Mouse (Mus musculus) liver, adult 2 months (tissue): Measurements from ENCODE around the gene Wnt9a.

Source experiments
- CTCF ChIP-seq: fragments of 200-500 bp; IDR thresholded peaks from 2 replicates; pipeline ENCODE4 v1.5.1; 2011; ENCODE audit warnings: low read depth, low read length, control low read depth
- POLR2A ChIP-seq: fragments of 200-500 bp; IDR thresholded peaks from 2 replicates; pipeline ENCODE4 v1.6.1; 2011; ENCODE audit warnings: low read length, control low read depth; ENCODE audit not compliant: insufficient read depth; ENCODE audit errors: extremely low read depth

DNA sequence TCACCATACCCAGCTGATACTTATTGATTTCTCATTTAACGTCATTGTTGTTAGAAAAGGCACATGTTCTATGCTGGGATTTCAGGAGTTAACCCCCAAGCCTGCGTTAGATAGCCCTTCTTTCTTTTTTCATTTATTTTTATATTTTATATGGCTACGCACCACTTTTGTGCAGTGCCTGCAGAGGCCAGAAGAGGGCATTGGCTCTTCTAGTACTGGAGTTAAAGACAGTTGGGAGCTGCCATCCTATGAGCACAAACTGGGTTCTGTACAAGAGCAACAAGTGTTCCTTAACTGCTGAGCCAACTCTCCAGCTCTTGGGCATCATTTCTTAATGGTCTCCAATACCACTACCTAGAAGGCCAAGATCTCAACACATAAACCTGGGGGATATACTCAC is 6.5 kb upstream of the Wnt9a start:
- TF ChIP-seq CTCF (peak; percentile 36; the same call in 1 of the 2 replicates), POLR2A (no peak)
